Mouse (Mus musculus) ES-E14 (cell line): ENCODE results near the gene Klf17. TPM values are rescaled to one million over a fixed set of nuclear protein-coding genes. Genes with fewer than 3 reads are reported as not detected.

ENCODE experiments used
- DNase-seq: peaks from one replicate; pipeline ENCODE4 v3.0.0-alpha.2; 2013; ENCODE audit warnings: low read depth, low spot score
- H3K27ac ChIP-seq: 2 replicates; pipeline ENCODE4 v1.5.1; 2012; ENCODE audit warnings: low read depth, mild to moderate bottlenecking, low read length, moderate library complexity, mixed read lengths; ENCODE audit not compliant: poor library complexity, insufficient read depth, severe bottlenecking
- H3K36me3 ChIP-seq: 2 replicates; pipeline ENCODE4 v1.6.1; 2012; ENCODE audit warnings: mild to moderate bottlenecking, low read length, moderate library complexity, mixed read lengths; ENCODE audit not compliant: control insufficient read depth, poor library complexity, insufficient read depth, severe bottlenecking
- H3K4me1 ChIP-seq, 2 experiments: fragments of 150-350 bp in 1 of 2; sonication (generic) in 1 of 2; 2 replicates each; pipeline ENCODE4 v1.6.1; 2012; ENCODE audit warnings: low read length in 2 of 2, mild to moderate bottlenecking in 1 of 2, mixed read lengths in 1 of 2; ENCODE audit not compliant: control insufficient read depth in 2 of 2, insufficient read depth in 2 of 2, poor library complexity in 1 of 2
- H3K4me3 ChIP-seq, 2 experiments: fragments of 150-350 bp in 1 of 2; sonication (generic) in 1 of 2; 2 replicates each; pipeline ENCODE4 v1.5.1; 2012; ENCODE audit warnings: low read length in 2 of 2, low read depth in 1 of 2, mild to moderate bottlenecking in 1 of 2, mixed read lengths in 1 of 2; ENCODE audit not compliant: insufficient read depth in 1 of 2, poor library complexity in 1 of 2, severe bottlenecking in 1 of 2
- H3K9ac ChIP-seq: 2 replicates; pipeline ENCODE4 v1.6.1; 2012; ENCODE audit warnings: low read depth, mild to moderate bottlenecking, low read length, mixed read lengths; ENCODE audit not compliant: poor library complexity, insufficient read depth, severe bottlenecking
- H3K9me3 ChIP-seq: fragments of 150-350 bp; sonication (generic); 2 replicates; pipeline ENCODE4 v1.6.1; 2012; ENCODE audit warnings: low read depth, mild to moderate bottlenecking, low read length; ENCODE audit not compliant: control insufficient read depth, insufficient read depth
- CHD2 ChIP-seq: IDR thresholded peaks from 2 replicates; pipeline ENCODE4 v1.6.1; 2014; ENCODE audit warnings: mild to moderate bottlenecking, low read depth, low read length, inconsistent platforms
- HCFC1 ChIP-seq: IDR thresholded peaks from 2 replicates; pipeline ENCODE4 v1.6.1; 2012; ENCODE audit warnings: low read length, inconsistent platforms, borderline replicate concordance; ENCODE audit not compliant: insufficient read depth
- MAFK ChIP-seq: IDR thresholded peaks from 2 replicates; pipeline ENCODE4 v1.6.1; 2014; ENCODE audit warnings: mild to moderate bottlenecking, low read depth, low read length, inconsistent platforms; ENCODE audit not compliant: insufficient read depth
- ZC3H11A ChIP-seq: IDR thresholded peaks from 2 replicates; pipeline ENCODE4 v1.6.1; 2012; ENCODE audit warnings: low read depth, mild to moderate bottlenecking, inconsistent platforms, low read length, borderline replicate concordance
- ZNF384 ChIP-seq: IDR thresholded peaks from 2 replicates; pipeline ENCODE4 v1.6.1; 2012; ENCODE audit warnings: low read depth, low read length, inconsistent platforms
- in situ Hi-C, 2 experiments: fragments of 600-800 bp; cut with MboI; formaldehyde crosslinking; loops; one replicate each; pipeline ENCODE4 v1.15.1; 2025; ENCODE audit warnings: low sequenced_read_pairs in 2 of 2, inconsistent platforms in 1 of 2; ENCODE audit not compliant: unreplicated experiment in 2 of 2
- total RNA-seq: library from RNA; depleted of rRNA; stranded (reverse); fragments of 300-350 nt; gene quantifications from 2 replicates; pipeline ENCODE4 v1.2.3, GENCODE M21; 2012; rRNA removed

Klf17 gene
- total RNA-seq, result 0.53 and 0.76 TPM in 2 replicates

DNA sequence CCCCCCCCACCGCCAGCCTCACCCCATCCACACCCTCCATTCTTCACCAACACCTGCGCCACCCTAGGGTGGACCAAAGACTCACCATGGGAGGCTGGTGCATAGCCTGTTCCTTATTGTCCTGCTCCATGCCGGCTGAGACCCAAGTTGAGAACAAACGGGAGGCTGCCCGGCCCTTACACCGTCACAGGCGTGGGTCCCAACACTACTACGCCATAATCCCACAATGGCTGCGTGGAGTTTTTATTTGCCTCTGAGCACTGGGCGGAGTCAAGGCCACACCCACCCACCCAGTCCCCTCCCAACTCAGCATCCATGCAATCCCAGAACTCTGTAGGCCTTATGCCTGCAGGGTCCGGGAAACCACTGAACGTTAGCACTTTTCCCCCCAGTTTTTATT lies at the start of gene Klf17:
TSS of gene Klf17 (minus strand) at position 233 of the 400 bp plus-strand sequence.
- no peak within 1 kb of the TSS for H3K27ac ChIP-seq
- no peaks in the 10 kb centered on the region for H3K9me3 ChIP-seq
- H3K9ac ChIP-seq, result no peak within 1 kb of the TSS
- TF ChIP-seq MAFK (no peak), ZC3H11A (no peak), HCFC1 (no peak)
- in situ Hi-C loops, result no loop called here
- no peak for DNase-seq
- H3K36me3 ChIP-seq, result no peaks in the 10 kb centered on the region
- 0 out of 4 replicates have a peak, but pooled peaks cover 0 to 2% of the 10 kb centered on the region in 2 experiments for H3K4me1 ChIP-seq
- no peak within 1 kb of the TSS for H3K4me3 ChIP-seq

DNA sequence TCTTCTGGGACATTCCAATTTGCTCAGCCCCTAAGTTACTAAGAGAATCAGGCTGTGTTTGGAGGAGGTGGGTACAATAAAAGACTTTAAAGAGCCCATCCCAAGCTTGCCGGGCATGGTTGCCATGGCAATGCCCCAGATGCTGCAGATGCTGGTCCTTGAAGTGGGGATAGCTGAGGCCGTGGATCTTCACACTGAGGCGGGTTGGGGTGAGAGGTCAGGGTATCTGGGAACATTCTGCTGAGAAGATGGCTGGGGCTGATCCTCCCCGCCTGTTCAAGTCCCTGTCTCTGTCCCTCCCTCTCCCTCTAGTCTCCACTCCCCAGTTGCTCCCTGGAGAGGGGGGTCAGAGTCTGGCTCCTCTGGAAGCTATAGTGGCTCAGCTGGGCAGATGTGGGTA lies 48.9 kb upstream of the Klf17 start:
- no peak for TF ChIP-seq CHD2
- TF ChIP-seq ZNF384, result no peak
- no peak for TF ChIP-seq MAFK
- TF ChIP-seq HCFC1, result no peak
- no peak for TF ChIP-seq ZC3H11A
- H3K9ac ChIP-seq, result no peak overlapping the region
- no peaks in the 10 kb centered on the region for H3K36me3 ChIP-seq
- H3K4me3 ChIP-seq, result no peak overlapping the region
- peaks cover 0 to 8% of the 10 kb centered on the region in 2 experiments; a peak in 2 of 4 replicates for H3K4me1 ChIP-seq
- DNase-seq, result no peak
- H3K27ac ChIP-seq, result no peak overlapping the region
- in situ Hi-C loops, result no loop called here
- H3K9me3 ChIP-seq, result no peaks in the 10 kb centered on the region

DNA sequence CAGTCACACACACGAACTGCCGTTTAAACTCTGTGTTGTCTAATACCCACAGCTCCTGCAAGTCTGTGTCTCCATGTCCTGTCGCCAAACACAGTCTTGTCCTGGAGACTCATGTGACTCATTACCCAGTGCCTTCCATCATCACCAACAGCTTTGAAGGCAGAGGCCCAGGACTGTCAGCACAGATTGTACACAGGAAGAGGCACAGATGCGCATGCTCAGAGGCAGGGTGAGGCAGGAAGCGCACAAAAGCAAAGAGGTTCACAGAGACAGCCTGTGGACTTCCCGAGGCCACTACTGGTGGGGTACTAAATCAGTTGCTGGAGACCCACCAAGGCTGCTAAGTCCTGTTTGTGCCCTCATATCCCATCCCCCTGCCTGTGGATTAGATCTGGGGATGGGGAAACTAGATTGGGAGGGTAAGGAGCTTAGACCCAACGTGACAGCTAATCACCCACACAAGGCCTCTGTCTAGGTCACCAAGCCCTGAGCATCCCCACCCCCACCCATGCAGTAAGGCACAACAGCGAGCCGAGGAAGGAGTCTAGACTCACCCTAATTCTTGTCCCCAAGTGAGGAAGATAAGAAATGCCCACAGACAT lies 48.2 kb upstream of the Klf17 start:
- H3K4me3 ChIP-seq, result no peak overlapping the region
- no peaks in the 10 kb centered on the region for H3K36me3 ChIP-seq
- no peaks in the 10 kb centered on the region for H3K9me3 ChIP-seq
- in situ Hi-C loops, result no loop called here
- peaks cover 0 to 8% of the 10 kb centered on the region in 2 experiments; a peak in 2 of 4 replicates for H3K4me1 ChIP-seq
- no peak for TF ChIP-seq ZNF384
- DNase-seq, result no peak
- no peak overlapping the region for H3K9ac ChIP-seq
- H3K27ac ChIP-seq, result no peak overlapping the region

DNA sequence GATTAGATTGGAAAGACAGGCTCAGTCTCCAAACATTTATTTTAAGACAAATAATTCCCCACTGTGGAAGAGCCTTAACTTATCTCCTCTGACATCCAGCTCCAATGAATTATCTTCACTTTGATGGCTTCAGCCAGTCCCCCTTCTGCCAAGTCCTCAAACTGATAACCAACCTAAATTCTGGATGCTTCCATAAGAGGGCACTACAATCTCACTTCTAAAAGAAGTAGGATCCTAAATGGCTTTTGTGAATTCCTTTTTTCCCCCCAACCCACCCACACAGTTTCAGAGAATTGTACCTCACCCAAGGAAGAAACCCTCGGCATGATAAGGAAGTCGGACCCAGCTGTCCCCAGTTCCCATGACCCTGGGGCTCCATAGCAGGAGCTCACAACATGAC lies 45.5 kb upstream of the Klf17 start:
- Histone ChIP-seq H3K4me3 (no peak overlapping the region), H3K27ac (no peak overlapping the region), H3K4me1 (peaks cover 0 to 8% of the 10 kb centered on the region in 2 experiments; a peak in 2 of 4 replicates), H3K9me3 (no peaks in the 10 kb centered on the region), H3K9ac (no peak overlapping the region), H3K36me3 (no peaks in the 10 kb centered on the region)
- in situ Hi-C loops, result no loop called here
- TF ChIP-seq MAFK (no peak), ZNF384 (no peak), HCFC1 (no peak), ZC3H11A (no peak), CHD2 (no peak)
- DNase-seq, result no peak

DNA sequence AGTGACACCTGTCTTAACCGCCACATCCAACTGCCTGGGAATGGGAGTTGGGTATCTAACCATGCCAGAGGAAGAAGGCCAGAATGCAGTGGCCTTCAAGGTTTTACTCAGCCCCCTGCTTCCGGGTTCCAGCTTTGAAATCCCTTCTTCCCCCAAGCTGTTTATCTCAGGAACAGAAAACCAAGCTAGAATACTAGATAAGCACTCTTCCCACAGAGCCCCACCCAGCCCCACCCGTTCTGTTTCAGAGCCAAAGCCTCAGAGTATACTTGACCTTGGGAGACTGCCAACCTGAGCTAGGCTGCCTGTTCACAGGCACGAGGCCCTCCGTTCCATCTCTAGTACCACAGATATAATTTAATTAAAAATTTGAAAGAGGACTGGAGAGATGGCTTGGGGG lies 41.5 kb upstream of the Klf17 start:
- Histone ChIP-seq H3K27ac (no peak overlapping the region), H3K36me3 (no peaks in the 10 kb centered on the region), H3K4me3 (no peak overlapping the region), H3K9ac (no peak overlapping the region), H3K9me3 (no peaks in the 10 kb centered on the region), H3K4me1 (peaks cover 0 to 2% of the 10 kb centered on the region in 2 experiments; a peak in 1 of 4 replicates)
- in situ Hi-C loops, result no loop called here
- no peak for DNase-seq
- no peak for TF ChIP-seq HCFC1
- TF ChIP-seq ZC3H11A, result no peak
- TF ChIP-seq CHD2, result no peak
- TF ChIP-seq MAFK, result no peak
- TF ChIP-seq ZNF384, result no peak
